Mouse (Mus musculus): ENCODE measurements around the gene Hoxd13.
A peak's percentile ranks its signal among the peaks of the same experiment; 100 is the strongest.

Gene Hoxd13

DNA sequence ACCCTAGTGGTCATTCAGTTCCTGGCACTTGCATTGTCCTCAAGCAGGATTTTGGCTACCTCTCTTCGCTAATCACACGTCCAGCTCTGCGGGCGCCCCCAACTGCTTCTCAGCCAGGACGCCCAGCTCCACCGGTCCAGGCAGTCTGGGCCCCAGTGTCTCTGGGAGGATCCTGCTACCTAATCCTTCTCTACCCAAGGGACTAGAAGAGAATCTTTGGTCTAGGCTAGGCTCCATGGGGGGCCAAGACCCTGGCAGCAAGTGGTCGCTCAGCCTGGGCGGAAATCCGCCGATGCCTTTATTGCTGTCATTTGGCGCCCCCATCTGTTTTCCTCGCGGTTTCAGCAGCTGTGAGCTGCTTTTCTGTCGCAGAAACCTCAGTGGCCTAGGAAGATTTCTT lies 6.4 kb upstream of the Hoxd13 start:
- DNase-seq (ENCODE audit: inconsistent ontology term), result no peak

DNA sequence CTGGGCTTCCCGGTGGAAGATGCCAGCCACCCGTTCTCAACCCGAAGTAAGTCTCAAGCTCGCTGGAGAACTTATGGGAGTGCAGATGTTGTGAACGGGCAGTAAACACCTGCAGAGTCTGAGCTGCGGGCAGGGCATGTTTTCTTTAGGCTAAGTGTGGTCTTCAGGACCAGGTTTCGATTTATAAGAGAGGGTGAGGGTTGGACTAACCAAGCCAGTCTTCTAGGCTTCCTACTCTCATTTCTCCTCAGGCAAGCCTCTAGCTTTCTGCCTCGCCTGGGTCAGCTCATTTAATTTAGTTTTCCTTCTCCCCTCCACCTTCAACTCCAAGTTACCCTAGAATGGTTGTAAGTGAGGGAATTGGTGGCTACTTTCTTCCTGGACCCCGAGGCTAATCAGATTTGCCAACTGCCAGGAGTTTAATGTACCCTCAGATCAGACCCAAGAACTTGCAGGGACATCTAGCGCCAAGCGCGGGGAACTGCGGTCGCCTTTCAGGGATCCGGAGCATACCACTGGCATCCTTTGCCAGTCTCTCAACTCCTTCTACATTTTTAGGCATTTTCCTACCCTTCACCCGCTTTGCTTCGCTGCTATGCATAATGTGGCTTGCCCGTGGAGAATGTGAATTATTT lies 4.7 kb upstream of the Hoxd13 start:
- peak; percentile 41 for DNase-seq (ENCODE audit: inconsistent ontology term)

- DNase-seq (ENCODE audit: inconsistent ontology term), result no peak
Observed at GRCm38 (mm10) chr2:74666411-74666810, 1.7 kb upstream of the Hoxd13 start.

- no peak for DNase-seq (ENCODE audit: inconsistent ontology term)
Observed at GRCm38 (mm10) chr2:74667191-74667841, 794 bp upstream of the Hoxd13 start.

DNA sequence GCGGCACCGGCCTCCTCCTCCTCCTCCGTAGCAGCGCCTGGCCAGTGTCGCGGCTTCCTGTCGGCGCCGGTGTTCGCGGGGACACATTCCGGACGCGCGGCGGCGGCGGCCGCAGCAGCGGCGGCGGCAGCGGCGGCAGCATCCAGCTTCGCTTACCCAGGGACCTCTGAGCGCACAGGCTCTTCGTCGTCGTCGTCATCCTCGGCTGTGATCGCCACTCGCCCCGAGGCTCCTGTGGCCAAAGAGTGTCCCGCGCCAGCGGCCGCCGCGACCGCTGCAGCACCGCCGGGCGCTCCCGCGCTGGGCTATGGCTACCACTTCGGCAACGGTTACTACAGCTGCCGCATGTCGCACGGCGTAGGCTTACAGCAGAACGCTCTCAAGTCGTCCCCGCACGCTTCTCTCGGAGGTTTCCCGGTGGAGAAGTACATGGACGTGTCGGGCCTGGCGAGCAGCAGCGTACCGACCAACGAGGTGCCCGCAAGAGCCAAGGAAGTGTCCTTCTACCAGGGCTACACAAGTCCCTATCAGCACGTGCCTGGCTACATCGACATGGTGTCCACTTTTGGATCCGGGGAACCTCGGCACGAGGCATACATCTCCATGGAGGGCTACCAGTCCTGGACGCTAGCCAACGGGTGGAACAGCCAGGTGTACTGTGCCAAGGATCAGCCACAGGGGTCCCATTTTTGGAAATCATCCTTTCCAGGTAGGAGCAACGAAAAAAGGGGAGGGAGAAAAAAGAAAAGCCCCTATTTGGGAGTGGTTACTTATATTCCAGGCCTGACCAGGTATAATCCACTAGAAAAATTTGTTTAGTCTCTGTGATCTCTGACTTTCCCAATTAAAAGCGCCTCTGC lies 490 bp downstream of the Hoxd13 start:
- DNase-seq (ENCODE audit: inconsistent ontology term), result no peak

GRCm38 (mm10) chr2:74669230-74669578 lies 1.1 kb downstream of the Hoxd13 start:
- no peak for DNase-seq (ENCODE audit: inconsistent ontology term)

GRCm38 (mm10) chr2:74669650-74670235 lies 1.6 kb downstream of the Hoxd13 start:
- DNase-seq (ENCODE audit: inconsistent ontology term), result no peak

GRCm38 (mm10) chr2:74670632-74671188 lies 2.6 kb downstream of the Hoxd13 start:
- no peak for DNase-seq (ENCODE audit: inconsistent ontology term)

DNA sequence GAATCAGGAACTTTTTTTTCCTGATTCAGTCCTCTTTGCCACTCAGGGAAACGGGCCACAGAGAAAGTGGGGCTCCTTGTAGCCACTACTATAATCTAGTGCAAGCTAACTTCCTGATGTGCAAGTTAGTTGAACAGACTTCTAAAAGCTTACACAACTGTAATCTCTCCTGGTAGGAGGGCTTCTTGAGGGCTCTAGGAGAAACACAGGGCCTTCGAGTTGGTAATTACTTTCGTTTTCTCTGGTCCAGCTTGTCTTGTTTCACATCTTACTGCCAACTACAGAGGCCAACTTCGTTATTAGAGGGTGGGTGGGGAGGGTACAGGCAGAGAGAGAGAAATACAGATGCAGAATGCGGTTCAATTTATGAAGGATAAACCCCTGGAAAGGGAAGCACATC lies 3.7 kb downstream of the Hoxd13 start:
- DNase-seq (ENCODE audit: inconsistent ontology term), result no peak

DNA sequence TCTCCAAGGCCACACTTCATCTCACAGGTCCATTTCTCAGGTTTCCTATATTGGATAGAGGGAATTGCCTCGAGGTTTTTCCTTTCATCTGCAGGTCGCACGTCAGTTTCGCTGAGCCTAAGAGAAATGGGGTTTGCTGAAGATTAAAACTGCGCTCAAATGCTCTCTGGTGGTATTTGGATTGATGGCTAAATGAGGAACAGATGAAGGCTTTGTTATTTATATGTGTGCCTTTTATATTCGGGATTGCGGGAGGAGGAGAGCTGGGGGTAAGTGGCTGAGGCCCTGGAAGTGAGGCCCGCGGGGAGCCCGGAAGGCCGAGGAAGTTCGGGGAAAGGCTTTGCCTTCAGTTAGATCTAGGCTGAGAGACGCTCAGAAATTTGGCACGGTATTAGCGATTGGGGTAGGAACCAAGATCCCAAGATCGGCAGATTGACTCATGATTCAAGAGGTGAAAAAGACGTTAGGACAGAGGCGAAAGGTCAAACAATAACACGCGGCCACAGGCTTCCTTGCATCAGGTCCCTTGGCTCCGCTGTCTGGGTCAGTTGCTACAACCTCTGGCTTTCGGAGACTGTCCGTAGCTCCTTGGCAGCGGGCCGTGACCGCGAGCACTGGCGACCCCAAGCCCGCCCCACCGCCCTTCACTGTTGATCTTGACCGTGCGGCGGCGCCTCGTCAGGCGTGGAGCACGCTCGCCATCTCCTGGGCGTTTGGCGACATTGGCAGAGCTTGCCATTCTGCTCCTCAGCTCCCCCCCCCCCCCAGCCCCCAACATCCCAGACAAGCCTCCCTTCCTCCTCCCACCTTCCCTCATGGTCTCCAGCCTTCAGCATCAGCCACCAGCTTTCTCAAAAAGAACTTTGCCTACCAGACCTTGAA lies 4.6 kb downstream of the Hoxd13 start:
- no peak for DNase-seq (ENCODE audit: inconsistent ontology term)

DNA sequence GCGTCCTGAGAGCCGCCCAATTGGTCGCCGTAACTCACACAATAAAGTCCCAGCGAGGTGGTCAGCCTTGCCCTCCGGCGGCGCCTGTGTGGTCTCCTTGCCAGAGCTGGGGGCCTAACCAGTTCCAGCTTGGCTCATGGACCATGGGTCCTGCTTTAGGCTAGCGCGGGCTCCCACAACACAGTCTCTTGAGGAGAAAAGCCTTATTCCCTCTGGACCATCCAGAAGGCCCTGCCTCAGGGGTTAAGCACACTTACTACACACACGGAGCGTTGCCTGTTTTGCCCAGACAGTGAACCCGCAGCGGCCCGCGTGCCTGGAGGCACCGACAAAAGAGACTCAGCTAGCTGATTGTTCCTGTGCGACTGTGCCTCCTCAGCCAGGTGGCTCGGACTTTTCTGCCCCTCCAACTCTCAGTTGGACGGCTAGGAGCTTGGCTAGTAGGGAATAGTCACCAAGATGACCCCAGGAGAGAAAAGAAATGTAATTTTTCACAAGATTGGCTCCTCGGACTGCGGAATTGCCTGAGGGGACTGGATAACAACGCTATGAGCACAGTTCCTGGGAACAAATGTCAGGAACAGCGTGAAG lies 5.8 kb downstream of the Hoxd13 start:
- DNase-seq (ENCODE audit: inconsistent ontology term), result no peak

- no peak for DNase-seq (ENCODE audit: inconsistent ontology term)
Observed at GRCm38 (mm10) chr2:74674881-74675665, 7.0 kb downstream of the Hoxd13 start, which contains the start of gene Hoxd12. Gene Hoxd12, plus strand, starts transcription at chr2:74675013.

GRCm38 (mm10) chr2:74675666-74676282 lies 7.7 kb downstream of the Hoxd13 start:
- no peak for DNase-seq (ENCODE audit: inconsistent ontology term)

- no peak for DNase-seq (ENCODE audit: inconsistent ontology term)
Observed at GRCm38 (mm10) chr2:74676376-74677052, 8.4 kb downstream of the Hoxd13 start.

DNA sequence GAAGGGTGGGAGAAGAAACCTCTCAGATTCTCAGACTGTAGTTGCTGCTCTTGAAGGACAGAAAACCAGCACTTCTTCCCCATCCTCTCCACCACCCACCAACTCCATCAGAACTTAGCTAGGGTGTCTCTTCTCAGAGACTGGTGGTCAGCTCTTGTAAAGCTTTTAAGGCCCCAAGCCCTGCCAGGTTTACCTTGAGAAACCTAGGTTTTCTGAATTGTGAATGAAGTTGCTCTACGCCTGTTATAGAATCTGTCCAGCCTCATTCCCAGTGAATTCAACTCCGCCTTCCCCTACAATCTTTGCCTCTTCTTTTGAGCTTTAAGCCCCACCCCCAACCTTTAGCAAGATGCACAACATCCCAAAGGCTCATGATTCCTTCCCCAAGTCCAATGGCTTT lies 9.0 kb downstream of the Hoxd13 start:
- no peak for DNase-seq (ENCODE audit: inconsistent ontology term)

DNA sequence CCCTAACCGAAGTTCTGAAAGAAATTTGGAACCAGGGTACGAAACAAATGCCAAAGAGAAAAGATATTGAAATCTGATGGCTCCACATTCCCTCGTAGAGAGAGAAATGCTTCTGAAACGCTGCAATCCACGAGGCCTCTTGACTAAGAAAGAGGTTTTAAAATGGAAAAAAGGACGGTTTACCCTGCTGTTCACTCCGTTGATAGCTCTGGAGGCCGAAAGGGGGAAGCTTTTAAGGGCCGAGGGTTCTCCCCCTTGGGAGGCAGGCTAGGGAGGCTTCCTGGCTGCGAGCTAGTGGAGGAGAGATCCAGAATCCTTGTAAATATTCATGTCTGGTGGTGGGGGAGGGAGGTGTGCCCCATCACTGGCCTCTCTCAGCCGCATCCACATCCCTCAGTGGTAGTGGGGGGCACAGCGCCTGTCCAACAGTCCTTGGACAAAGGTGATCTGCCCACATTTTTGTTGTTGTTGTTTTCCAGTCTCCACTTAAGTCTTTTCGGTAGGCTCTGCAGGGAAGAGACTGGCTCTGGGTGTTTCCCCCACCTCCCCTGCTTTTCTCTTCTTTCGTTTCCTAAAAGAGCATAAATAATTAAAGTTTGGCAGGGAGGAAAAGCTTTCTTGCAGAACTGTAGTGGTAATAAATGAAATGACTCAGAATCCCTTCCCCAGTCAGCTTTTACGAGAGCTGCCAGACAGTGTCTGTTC lies 10.9 kb downstream of the Hoxd13 start, which contains the start of gene Hoxd11:
Hoxd11 (plus strand) TSS at position 667 of the 705 bp plus-strand sequence.
- DNase-seq (ENCODE audit: inconsistent ontology term), result no peak

DNA sequence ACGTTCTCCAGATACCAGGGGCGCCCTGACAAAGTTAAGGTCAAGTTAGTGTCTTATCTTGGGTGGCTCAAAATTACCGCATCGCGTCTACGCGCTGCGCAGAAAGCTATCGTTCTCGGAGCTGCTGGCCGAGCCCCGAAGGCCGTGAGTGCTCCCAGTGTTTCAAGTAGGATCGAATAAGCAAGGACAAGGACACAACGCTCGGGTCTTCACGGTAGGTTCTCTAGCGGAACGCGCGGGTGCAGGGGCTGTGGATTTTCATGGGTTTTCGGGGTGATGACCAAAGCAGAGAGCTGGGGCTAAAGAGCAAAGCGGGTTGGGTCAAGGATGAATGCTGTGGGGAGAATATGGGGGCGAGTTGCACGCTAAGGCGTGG lies 11.5 kb downstream of the Hoxd13 start:
- DNase-seq (ENCODE audit: inconsistent ontology term), result no peak

DNA sequence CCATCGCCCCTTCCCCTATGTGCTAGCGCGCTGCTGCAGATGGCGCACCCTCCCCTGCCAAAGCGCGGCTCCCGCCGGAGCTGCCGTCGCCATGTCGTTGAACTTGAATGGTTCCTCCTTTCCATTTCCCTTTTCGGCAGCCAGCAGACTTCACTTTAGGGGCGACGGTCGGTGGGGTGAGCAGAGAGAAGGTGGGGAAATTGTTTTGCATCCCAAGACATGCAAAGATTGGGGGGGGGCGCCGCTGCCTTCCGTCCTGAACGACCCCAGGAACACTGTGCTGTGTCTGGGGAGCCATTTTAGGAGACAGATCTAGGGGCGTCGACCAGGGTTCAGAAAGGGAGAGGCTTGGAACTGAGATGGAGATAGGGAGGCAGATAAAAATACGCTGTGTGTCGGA lies 11.9 kb downstream of the Hoxd13 start:
- no peak for DNase-seq (ENCODE audit: inconsistent ontology term)

Measured in Muller cell, postnatal 12 days (primary cell).